Mouse (Mus musculus) limb, embryonic 14.5 days (tissue): ENCODE measurements around the gene Nacc2. TPM values are rescaled to one million over a fixed set of nuclear protein-coding genes. Genes with fewer than 3 reads are reported as not detected.
A peak's percentile ranks its signal among the peaks of the same experiment; 100 is the strongest.

Source experiments
- ATAC-seq: fragments of 200-750 bp; cut with Nextera tagmentation; 2 replicates; pipeline ENCODE4 v1.8.0; 2017; ENCODE audit warnings: low read depth, moderate number of reproducible peaks, moderate TSS enrichment; ENCODE audit not compliant: low FRiP score
- DNase-seq: peaks from one replicate; pipeline ENCODE4 v3.0.0-alpha.2; 2015; ENCODE audit warnings: low spot score
- H3K27ac ChIP-seq: fragments of 300-500 bp; sonication (generic); replicated peaks from 2 replicates; pipeline ENCODE4 v1.5.1; 2014; ENCODE audit warnings: low read depth, mild to moderate bottlenecking, low read length, moderate library complexity, mixed read lengths
- H3K27me3 ChIP-seq: fragments of 300-500 bp; sonication (generic); 2 replicates; pipeline ENCODE4 v1.6.1; 2014; ENCODE audit warnings: low read length, mixed read lengths; ENCODE audit not compliant: control insufficient read depth, insufficient read depth
- H3K36me3 ChIP-seq: fragments of 300-500 bp; sonication (generic); 2 replicates; pipeline ENCODE4 v1.6.1; 2014; ENCODE audit warnings: mild to moderate bottlenecking, low read length, moderate library complexity, mixed read lengths; ENCODE audit not compliant: control insufficient read depth, insufficient read depth
- H3K4me1 ChIP-seq: fragments of 300-500 bp; sonication (generic); 2 replicates; pipeline ENCODE4 v1.6.1; 2014; ENCODE audit warnings: antibody characterized with exemption, low read length, mixed read lengths; ENCODE audit not compliant: control insufficient read depth, insufficient read depth
- H3K4me2 ChIP-seq: fragments of 300-500 bp; sonication (generic); replicated peaks from 2 replicates; pipeline ENCODE4 v1.6.1; 2014; ENCODE audit warnings: low read depth, mild to moderate bottlenecking, low read length, moderate library complexity; ENCODE audit not compliant: severe bottlenecking
- H3K4me3 ChIP-seq: fragments of 300-500 bp; sonication (generic); replicated peaks from 2 replicates; pipeline ENCODE4 v1.5.1; 2014; ENCODE audit warnings: low read length
- H3K9ac ChIP-seq: fragments of 300-500 bp; sonication (generic); 2 replicates; pipeline ENCODE4 v1.6.1; 2014; ENCODE audit warnings: mild to moderate bottlenecking, low read depth, low read length, moderate library complexity; ENCODE audit not compliant: severe bottlenecking
- H3K9me3 ChIP-seq: fragments of 300-500 bp; sonication (generic); 2 replicates; pipeline ENCODE4 v1.6.1; 2016; ENCODE audit warnings: low read length; ENCODE audit not compliant: control insufficient read depth
- POLR2A ChIP-seq: fragments of 200-500 bp; IDR thresholded peaks from 2 replicates; pipeline ENCODE4 v1.8.0; 2012; ENCODE audit warnings: inconsistent platforms, mild to moderate bottlenecking, moderate library complexity, borderline replicate concordance; ENCODE audit not compliant: insufficient read depth, insufficient read length; ENCODE audit errors: extremely low read depth
- WGBS: fragments of 180-500 bp; shearing (Covaris S2); extraction: QIAGEN DNeasy Blood & Tissue Kit; methylation state at CpG from one replicate; pipeline ENCODE4 v1.1.7; 2014; 5-methylcytosine and 5-hydroxymethylcytosine counted together
- polyA plus RNA-seq, 2 experiments: library from polyadenylated mRNA; depleted of rRNA in 1 of 2; stranded (reverse) in 1 of 2; unstranded in 1 of 2; fragments of >200 nt; fragmentation: Nextera tagmentation in 1 of 2; extraction: Ambion mirVana in 1 of 2; gene quantifications; 2 replicates each; pipeline versions ENCODE4 v1.2.1 to v1.2.3; 2012 to 2014

The Nacc2 gene
- polyA plus RNA-seq, 2 experiments: 5.0 to 6.4 TPM

- Histone ChIP-seq H3K4me2 (no peak overlapping the region), H3K9me3 (no peaks in the 10 kb centered on the region), H3K27ac (no peak overlapping the region), H3K4me3 (no peak overlapping the region), H3K9ac (no peak overlapping the region), H3K27me3 (no peaks in the 10 kb centered on the region), H3K4me1 (no peaks in the 10 kb centered on the region), H3K36me3 (peaks cover 4% of the 10 kb centered on the region)
- ATAC-seq: peak; percentile 65; the same call in 1 of the 2 replicates
- no peak for TF ChIP-seq POLR2A
- peak; percentile 32 for DNase-seq
- WGBS: 45% methylated on average over 8 of the region's 8 CpGs
Measured at GRCm38 (mm10) chr2:26055046-26055746, 67.8 kb downstream of the Nacc2 start.

GRCm38 (mm10) chr2:26052806-26053205 is 70.2 kb downstream of the Nacc2 start:
- no peak for ATAC-seq
- H3K9ac ChIP-seq: no peak overlapping the region
- no peaks in the 10 kb centered on the region for H3K9me3 ChIP-seq
- no peak for TF ChIP-seq POLR2A
- H3K4me2 ChIP-seq: no peak overlapping the region
- H3K27ac ChIP-seq: no peak overlapping the region
- no peaks in the 10 kb centered on the region for H3K4me1 ChIP-seq
- no peaks in the 10 kb centered on the region for H3K27me3 ChIP-seq
- 26% methylated on average over 4 of the region's 4 CpGs for WGBS
- DNase-seq: no peak
- no peaks in the 10 kb centered on the region for H3K36me3 ChIP-seq
- no peak overlapping the region for H3K4me3 ChIP-seq

- no peak for ATAC-seq
- Histone ChIP-seq H3K4me2 (no peak overlapping the region), H3K9ac (no peak overlapping the region), H3K4me1 (no peaks in the 10 kb centered on the region), H3K36me3 (no peaks in the 10 kb centered on the region), H3K27me3 (no peaks in the 10 kb centered on the region), H3K9me3 (no peaks in the 10 kb centered on the region), H3K27ac (no peak overlapping the region), H3K4me3 (no peak overlapping the region)
- no peak for DNase-seq
- WGBS: 53% methylated on average over 5 of the region's 5 CpGs
- no peak for TF ChIP-seq POLR2A
Measured at GRCm38 (mm10) chr2:26048816-26049215, 74.2 kb downstream of the Nacc2 start.

- H3K27me3 ChIP-seq: no peaks in the 10 kb centered on the region
- H3K9me3 ChIP-seq: no peaks in the 10 kb centered on the region
- no peak for DNase-seq
- no peak overlapping the region for H3K4me2 ChIP-seq
- no peaks in the 10 kb centered on the region for H3K4me1 ChIP-seq
- no peaks in the 10 kb centered on the region for H3K36me3 ChIP-seq
- ATAC-seq: no peak
- 79% methylated on average over 9 of the region's 9 CpGs for WGBS
- no peak overlapping the region for H3K27ac ChIP-seq
- no peak for TF ChIP-seq POLR2A
- H3K4me3 ChIP-seq: no peak overlapping the region
- no peak overlapping the region for H3K9ac ChIP-seq
Measured at GRCm38 (mm10) chr2:26044216-26044615, 78.8 kb downstream of the Nacc2 start.

GRCm38 (mm10) chr2:26042603-26043002 is 80.4 kb downstream of the Nacc2 start:
- no peaks in the 10 kb centered on the region for H3K4me1 ChIP-seq
- no peak overlapping the region for H3K4me3 ChIP-seq
- H3K27me3 ChIP-seq: no peaks in the 10 kb centered on the region
- TF ChIP-seq POLR2A: no peak
- H3K27ac ChIP-seq: no peak overlapping the region
- no peak overlapping the region for H3K4me2 ChIP-seq
- no peaks in the 10 kb centered on the region for H3K9me3 ChIP-seq
- DNase-seq (no peak), ATAC-seq (no peak)
- WGBS: 81% methylated on average over 3 of the region's 3 CpGs
- no peaks in the 10 kb centered on the region for H3K36me3 ChIP-seq
- no peak overlapping the region for H3K9ac ChIP-seq
